Mouse (Mus musculus): ENCODE results near the gene Myrf. TPM values are rescaled to one million over a fixed set of nuclear protein-coding genes. Genes with fewer than 3 reads are reported as not detected.
A peak's percentile ranks its signal among the peaks of the same experiment; 100 is the strongest.
"Not testable (repeated sequence)": the region's sequence is repeated elsewhere in the genome, so short reads cannot be mapped to it uniquely, and the experiment has no call there.

Myrf gene
- total RNA-seq, 4 experiments from 2014 or later, result 31.6 to 37.2 (median 36.7) TPM

- DNase-seq (ENCODE audit: low spot score in 2 of 2), result peak; percentile 92 to 93
These were observed 57.8 kb downstream of the Myrf start, which contains the start of gene Fads1 for GRCm38 (mm10) chr19:10182670-10183298. Fads1 (plus strand) TSS chr19:10182888.

- DNase-seq (ENCODE audit: low spot score in 2 of 2), result no peak
These were observed 58.4 kb downstream of the Myrf start for GRCm38 (mm10) chr19:10182142-10182541.

- DNase-seq (ENCODE audit: low spot score in 2 of 2), result peak in 1 of 2 experiments; percentile 71
These were observed 59.3 kb downstream of the Myrf start for GRCm38 (mm10) chr19:10181225-10181624.

- no peak for DNase-seq (ENCODE audit: low spot score in 2 of 2)
These were observed 63.6 kb downstream of the Myrf start for GRCm38 (mm10) chr19:10176941-10177372.

GRCm38 (mm10) chr19:10176477-10176876 is 64.1 kb downstream of the Myrf start:
- DNase-seq (ENCODE audit: low spot score in 2 of 2), result no peak

- DNase-seq (ENCODE audit: low spot score in 2 of 2), result no peak
These were observed 65.6 kb downstream of the Myrf start for GRCm38 (mm10) chr19:10174956-10175355.

GRCm38 (mm10) chr19:10173844-10174539 is 66.6 kb downstream of the Myrf start:
- no peak for DNase-seq (ENCODE audit: low spot score in 2 of 2)

- DNase-seq (ENCODE audit: low spot score in 2 of 2), result no peak
These were observed 67.3 kb downstream of the Myrf start for GRCm38 (mm10) chr19:10173116-10173718.

GRCm38 (mm10) chr19:10171846-10172245 is 68.7 kb downstream of the Myrf start:
- DNase-seq (ENCODE audit: low spot score in 2 of 2), result peak in 1 of 2 experiments; percentile 73

- no peak for DNase-seq (ENCODE audit: low spot score in 2 of 2)
These were observed 69.2 kb downstream of the Myrf start for GRCm38 (mm10) chr19:10171359-10171758.

- no peak for DNase-seq (ENCODE audit: low spot score in 2 of 2)
These were observed 70.1 kb downstream of the Myrf start for GRCm38 (mm10) chr19:10170466-10170865.

GRCm38 (mm10) chr19:10169692-10170330 is 70.7 kb downstream of the Myrf start:
- DNase-seq (ENCODE audit: low spot score in 2 of 2), result not testable (repeated sequence)

- DNase-seq (ENCODE audit: low spot score in 2 of 2), result no peak
These were observed 71.4 kb downstream of the Myrf start for GRCm38 (mm10) chr19:10169179-10169578.

- DNase-seq (ENCODE audit: low spot score in 2 of 2), result no peak
These were observed 72.1 kb downstream of the Myrf start for GRCm38 (mm10) chr19:10168441-10168840.

- DNase-seq (ENCODE audit: low spot score in 2 of 2), result no peak
These were observed 72.6 kb downstream of the Myrf start for GRCm38 (mm10) chr19:10167951-10168350.

- no peak for DNase-seq (ENCODE audit: low spot score in 2 of 2)
These were observed 73.4 kb downstream of the Myrf start for GRCm38 (mm10) chr19:10167112-10167511.

GRCm38 (mm10) chr19:10165928-10166327 is 74.6 kb downstream of the Myrf start:
- not testable (repeated sequence) for DNase-seq (ENCODE audit: low spot score in 2 of 2)

- no peak for DNase-seq (ENCODE audit: low spot score in 2 of 2)
These were observed 76.7 kb downstream of the Myrf start for GRCm38 (mm10) chr19:10163896-10164295.

All from layer of hippocampus, adult 8-10 months (tissue).